Mouse (Mus musculus) kidney, postnatal 14 days (tissue): Measurements from ENCODE around the gene Kcnc2.

Experiments used
- DNase-seq: peaks from one replicate; pipeline ENCODE4 v3.0.0; 2022; ENCODE audit warnings: mixed read lengths

Kcnc2 gene

GRCm38 (mm10) chr10:112397194-112397593, 126.3 kb downstream of the Kcnc2 start:
- no peak for DNase-seq

GRCm38 (mm10) chr10:112400591-112401404, 129.9 kb downstream of the Kcnc2 start:
- no peak for DNase-seq

GRCm38 (mm10) chr10:112409525-112409924, 138.6 kb downstream of the Kcnc2 start:
- DNase-seq: no peak

- peak; percentile 16 for DNase-seq
Observed at GRCm38 (mm10) chr10:112423327-112423726, 152.4 kb downstream of the Kcnc2 start.

- DNase-seq: no peak
Observed at GRCm38 (mm10) chr10:112436950-112437349, 166.0 kb downstream of the Kcnc2 start.

- no peak for DNase-seq
Observed at GRCm38 (mm10) chr10:112444640-112445039, 173.7 kb downstream of the Kcnc2 start.

GRCm38 (mm10) chr10:112450910-112451309, 180.0 kb downstream of the Kcnc2 start:
- DNase-seq: no peak

GRCm38 (mm10) chr10:112468689-112469384, 197.9 kb downstream of the Kcnc2 start:
- no peak for DNase-seq

- DNase-seq: no peak
Observed at GRCm38 (mm10) chr10:112474122-112474810, 203.3 kb downstream of the Kcnc2 start.

GRCm38 (mm10) chr10:112481461-112481860, 210.5 kb downstream of the Kcnc2 start:
- no peak for DNase-seq

- no peak for DNase-seq
Observed at GRCm38 (mm10) chr10:112481921-112482607, 211.1 kb downstream of the Kcnc2 start.

GRCm38 (mm10) chr10:112484387-112485105, 213.6 kb downstream of the Kcnc2 start:
- DNase-seq: no peak

GRCm38 (mm10) chr10:112485819-112486218, 214.9 kb downstream of the Kcnc2 start:
- no peak for DNase-seq

GRCm38 (mm10) chr10:112488751-112489150, 217.8 kb downstream of the Kcnc2 start:
- no peak for DNase-seq
